Mouse (Mus musculus): ENCODE results near the gene Tbcel. TPM values are rescaled to one million over a fixed set of nuclear protein-coding genes. Genes with fewer than 3 reads are reported as not detected.

The Tbcel gene
- polyA plus RNA-seq, 1 experiment from 2014 or later, result 5.0 TPM

DNA sequence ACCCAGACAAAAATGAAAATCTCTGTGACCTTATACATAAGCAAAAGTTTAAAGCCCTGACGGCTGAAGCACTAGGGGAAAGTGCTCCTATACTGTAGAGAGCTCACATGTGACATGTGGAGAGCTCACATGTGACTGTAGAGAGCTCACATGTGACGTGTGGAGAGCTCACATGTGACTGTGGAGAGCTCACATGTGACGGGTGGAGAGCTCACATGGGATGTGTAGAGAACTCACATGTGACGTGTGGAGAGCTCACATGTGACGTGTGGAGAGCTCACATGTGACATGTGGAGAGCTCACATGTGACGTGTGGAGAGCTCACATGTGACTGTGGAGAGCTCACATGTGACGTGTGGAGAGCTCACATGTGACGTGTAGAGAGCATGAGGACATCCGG, 43.4 kb downstream of the Tbcel start:
- Histone ChIP-seq H3K36me3 (peaks cover under 1% of the 10 kb centered on the region; the same call in 1 of the 2 replicates), H3K4me3 (replicated peaks) (no peak overlapping the region), H3K9me3 (replicated peaks) (no peaks in the 10 kb centered on the region), H3K27me3 (no peaks in the 10 kb centered on the region), H3K9ac (no peak overlapping the region), H3K4me2 (replicated peaks) (no peak overlapping the region), H3K4me1 (peaks cover 28% of the 10 kb centered on the region), H3K27ac (replicated peaks) (no peak overlapping the region)
- WGBS, result 90% methylated on average over 9 of the region's 9 CpGs
- no peak for ATAC-seq (ENCODE audit: insufficient number of reproducible peaks, low FRiP score, low TSS enrichment, low read depth)

DNA sequence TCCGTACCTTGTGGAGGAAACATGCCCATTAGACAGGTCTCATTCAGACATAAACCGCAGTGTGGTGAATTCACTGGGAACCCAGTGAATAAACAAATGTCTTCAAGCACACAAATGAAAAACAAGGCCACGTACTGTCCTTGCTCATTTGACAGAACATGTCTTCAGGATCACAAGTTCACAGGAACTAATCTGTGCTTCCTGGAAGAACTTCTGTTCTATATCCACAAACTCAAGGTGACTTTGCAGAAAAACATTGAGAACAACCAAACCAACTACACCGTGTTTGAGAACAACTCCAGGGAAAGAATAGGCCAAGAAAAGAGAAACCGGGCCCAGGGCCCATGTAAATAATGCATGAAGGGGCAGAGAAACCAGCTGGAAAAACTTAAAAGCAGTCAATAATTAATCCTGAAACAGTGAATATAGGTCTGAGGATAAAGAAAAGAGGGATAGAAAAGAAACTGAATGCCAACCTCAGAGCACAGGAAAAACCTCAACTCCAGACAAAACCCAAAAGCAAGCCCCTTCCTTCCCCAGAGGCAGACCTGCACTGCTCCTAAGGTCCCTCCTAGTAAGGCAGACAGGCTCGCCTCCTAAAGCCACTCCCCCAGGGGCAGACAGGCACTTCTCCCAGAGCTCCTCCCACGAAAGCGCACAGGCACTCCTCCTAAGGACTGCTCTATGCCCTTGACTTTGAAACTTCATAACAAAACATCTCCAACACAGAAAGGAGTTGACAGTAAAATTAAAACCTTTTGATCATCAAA, 44.2 kb downstream of the Tbcel start:
- no peak overlapping the region for H3K9ac ChIP-seq
- peaks cover 28% of the 10 kb centered on the region for H3K4me1 ChIP-seq
- no peaks in the 10 kb centered on the region for H3K27me3 ChIP-seq
- H3K4me3 ChIP-seq (replicated peaks), result no peak overlapping the region
- H3K36me3 ChIP-seq, result no peaks in the 10 kb centered on the region
- H3K27ac ChIP-seq (replicated peaks), result no peak overlapping the region; the same call in 1 of the 2 replicates
- H3K4me2 ChIP-seq (replicated peaks), result no peak overlapping the region
- ATAC-seq (ENCODE audit: insufficient number of reproducible peaks, low FRiP score, low TSS enrichment, low read depth), result peak; percentile 67; the same call in 1 of the 2 replicates
- no peaks in the 10 kb centered on the region for H3K9me3 ChIP-seq (replicated peaks)
- 42% methylated on average over 8 of the region's 8 CpGs for WGBS

DNA sequence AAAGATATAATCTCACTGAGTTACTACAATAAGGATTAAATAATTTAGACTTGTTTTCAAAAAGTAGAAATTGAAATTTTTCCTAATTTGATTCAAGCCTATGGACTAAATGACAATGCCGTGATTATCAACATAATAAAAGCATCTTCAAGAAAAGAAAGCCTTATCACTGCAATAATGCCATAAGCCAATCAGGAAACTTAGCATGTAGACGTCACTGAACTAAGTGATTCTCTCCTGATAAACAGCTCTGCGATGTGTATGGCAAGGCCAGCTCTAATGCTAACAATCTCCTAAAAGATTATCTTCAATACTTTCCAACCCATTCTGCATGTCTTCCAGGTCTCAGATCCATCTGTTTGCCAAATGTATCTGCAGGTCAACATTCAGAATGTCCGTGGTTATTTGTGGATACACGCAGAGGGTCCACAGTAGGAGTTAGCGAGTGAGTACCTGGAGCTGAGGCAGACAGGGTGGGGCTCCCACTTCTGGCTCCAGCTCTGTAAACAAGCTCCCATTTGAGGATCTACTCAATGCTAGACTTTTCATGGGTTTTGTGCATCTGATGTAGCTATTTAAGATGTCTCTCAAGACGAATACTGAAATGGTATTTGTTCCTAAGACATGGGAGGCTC, 44.9 kb downstream of the Tbcel start:
- Histone ChIP-seq H3K4me1 (peaks cover 28% of the 10 kb centered on the region), H3K9ac (no peak overlapping the region), H3K4me3 (replicated peaks) (no peak overlapping the region), H3K4me2 (replicated peaks) (no peak overlapping the region), H3K27me3 (no peaks in the 10 kb centered on the region), H3K9me3 (replicated peaks) (no peaks in the 10 kb centered on the region), H3K27ac (replicated peaks) (no peak overlapping the region), H3K36me3 (0 out of 2 replicates have a peak, but pooled peaks cover 3% of the 10 kb centered on the region)
- no peak for ATAC-seq (ENCODE audit: insufficient number of reproducible peaks, low FRiP score, low TSS enrichment, low read depth)
- 78% methylated on average over 7 of the region's 7 CpGs for WGBS

DNA sequence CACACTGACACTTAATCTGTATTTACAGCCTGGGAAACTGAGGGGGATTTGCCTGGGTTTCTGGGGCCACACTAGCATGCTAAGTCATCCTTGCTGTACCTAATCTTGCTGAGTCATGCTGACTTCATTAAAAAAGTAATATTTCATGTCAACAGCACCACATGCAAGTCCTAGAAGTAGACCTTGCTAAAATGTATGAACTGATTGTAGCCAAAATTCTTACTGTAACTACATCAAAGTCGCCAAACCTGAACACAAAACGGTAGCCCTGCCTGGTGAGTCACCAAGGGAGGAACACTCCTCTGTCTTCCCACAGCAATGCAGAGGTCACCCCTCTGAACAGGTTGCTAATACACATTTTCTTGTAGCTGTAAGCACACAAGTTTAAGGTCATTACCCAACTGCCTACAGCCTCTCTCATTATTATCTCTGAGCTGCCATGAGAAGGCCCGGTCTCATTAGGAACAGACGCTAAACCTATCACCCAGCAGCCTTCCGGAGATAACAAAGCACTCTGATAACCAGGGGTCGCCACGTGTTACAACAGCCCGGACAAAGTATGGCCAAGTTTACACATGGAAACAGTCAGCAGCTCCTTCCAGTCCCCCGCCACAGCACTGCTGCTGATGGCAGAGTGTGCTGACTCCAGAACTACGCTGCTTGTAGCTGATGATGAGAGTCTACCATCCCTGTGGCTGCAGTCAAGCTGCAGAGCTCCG, 46.1 kb downstream of the Tbcel start:
- Histone ChIP-seq H3K36me3 (0 out of 2 replicates have a peak, but pooled peaks cover 3% of the 10 kb centered on the region), H3K9ac (no peak overlapping the region), H3K27me3 (no peaks in the 10 kb centered on the region), H3K4me3 (replicated peaks) (no peak overlapping the region), H3K9me3 (replicated peaks) (no peaks in the 10 kb centered on the region), H3K27ac (replicated peaks) (0 out of 2 replicates have a peak overlapping the region, but pooled peaks have one; percentile 14), H3K4me2 (replicated peaks) (no peak overlapping the region), H3K4me1 (peaks cover 28% of the 10 kb centered on the region)
- no peak for ATAC-seq (ENCODE audit: insufficient number of reproducible peaks, low FRiP score, low TSS enrichment, low read depth)
- 69% methylated on average over 11 of the region's 11 CpGs for WGBS

DNA sequence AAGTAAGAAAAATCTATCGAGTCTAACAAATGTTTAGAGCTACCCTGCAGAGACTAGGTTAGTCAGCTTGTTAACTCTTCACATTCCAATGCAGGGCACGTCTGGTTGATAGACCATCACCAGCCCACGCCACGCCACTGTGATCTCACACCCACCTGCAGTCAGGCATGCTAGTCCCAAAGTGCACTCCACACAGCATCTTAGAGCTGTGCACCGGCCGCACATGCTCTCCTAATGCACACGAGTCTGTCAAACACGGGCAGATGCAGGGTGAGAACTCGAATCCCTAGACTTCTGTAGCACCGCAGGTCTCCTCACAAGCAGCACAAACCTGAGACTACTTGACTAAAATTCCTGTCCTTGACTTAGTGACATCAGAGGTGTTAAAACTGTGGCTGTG, 47.3 kb downstream of the Tbcel start:
- Histone ChIP-seq H3K27ac (replicated peaks) (0 out of 2 replicates have a peak overlapping the region, but pooled peaks have one; percentile 22), H3K4me1 (peaks cover 28% of the 10 kb centered on the region), H3K4me3 (replicated peaks) (no peak overlapping the region), H3K4me2 (replicated peaks) (no peak overlapping the region), H3K9me3 (replicated peaks) (no peaks in the 10 kb centered on the region), H3K36me3 (0 out of 2 replicates have a peak, but pooled peaks cover 3% of the 10 kb centered on the region), H3K27me3 (no peaks in the 10 kb centered on the region), H3K9ac (no peak overlapping the region)
- ATAC-seq (ENCODE audit: insufficient number of reproducible peaks, low FRiP score, low TSS enrichment, low read depth), result no peak
- WGBS, result 85% methylated on average over 10 of the region's 10 CpGs

DNA sequence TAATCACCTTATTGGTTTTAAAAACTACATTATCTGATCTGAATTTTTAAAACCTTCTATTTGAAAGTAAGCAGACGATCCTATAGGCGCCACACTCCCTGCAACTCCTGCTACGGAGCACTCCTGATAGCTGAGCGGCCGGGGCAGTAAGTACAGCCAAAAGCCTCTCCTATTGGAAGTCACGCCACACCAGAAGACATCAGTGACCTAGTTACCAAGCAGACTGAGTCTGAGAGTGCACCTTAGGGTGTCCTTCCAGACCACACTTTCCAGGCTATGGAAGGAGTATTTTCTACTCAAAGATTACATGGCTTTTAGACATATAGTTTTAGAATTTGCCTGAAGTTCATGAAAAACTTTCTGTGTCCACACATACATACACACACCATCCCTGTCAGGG, 47.9 kb downstream of the Tbcel start:
- Histone ChIP-seq H3K9me3 (replicated peaks) (no peaks in the 10 kb centered on the region), H3K36me3 (0 out of 2 replicates have a peak, but pooled peaks cover 3% of the 10 kb centered on the region), H3K27me3 (no peaks in the 10 kb centered on the region), H3K4me2 (replicated peaks) (no peak overlapping the region), H3K27ac (replicated peaks) (no peak overlapping the region), H3K4me3 (replicated peaks) (no peak overlapping the region), H3K9ac (no peak overlapping the region), H3K4me1 (peaks cover 28% of the 10 kb centered on the region)
- ATAC-seq (ENCODE audit: insufficient number of reproducible peaks, low FRiP score, low TSS enrichment, low read depth), result no peak
- 94% methylated on average over 6 of the region's 6 CpGs for WGBS

DNA sequence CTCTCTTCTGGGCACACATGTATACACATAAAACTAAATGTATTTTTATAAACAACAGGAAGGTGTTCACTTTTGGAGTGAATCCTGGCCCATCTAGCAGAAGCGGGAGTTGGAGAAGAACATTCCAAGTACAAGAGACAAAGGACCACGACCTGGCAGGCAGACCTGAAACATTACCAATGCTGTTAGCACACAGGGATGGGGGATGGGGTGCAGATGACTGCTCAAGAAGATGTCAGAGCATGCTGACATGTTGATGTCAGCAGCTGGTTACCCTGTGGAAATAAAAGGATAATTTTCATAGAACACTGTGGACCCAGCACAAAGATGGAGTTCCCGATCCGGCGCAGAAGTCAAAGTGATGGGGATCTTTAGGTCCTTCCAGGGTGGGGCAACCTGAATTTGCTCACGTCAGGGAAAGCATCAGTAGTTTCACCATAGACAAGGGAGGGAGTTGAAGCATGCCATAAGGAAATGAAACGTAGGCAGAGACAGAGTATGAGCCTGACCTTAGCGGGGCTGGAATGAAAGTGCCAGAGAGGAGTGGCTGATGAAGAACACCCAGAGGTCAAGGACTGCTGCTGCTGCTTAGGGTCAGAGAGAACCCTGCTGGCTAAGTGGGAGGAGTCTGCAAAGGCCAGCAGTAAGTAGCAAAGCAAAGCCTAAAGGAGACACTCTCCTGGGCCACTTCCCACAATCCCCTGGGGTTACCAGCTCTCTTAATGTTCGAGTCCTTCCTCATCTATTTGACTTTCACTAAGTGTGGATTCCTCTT, 48.7 kb downstream of the Tbcel start:
- 0 out of 2 replicates have a peak, but pooled peaks cover 3% of the 10 kb centered on the region for H3K36me3 ChIP-seq
- no peak overlapping the region for H3K9ac ChIP-seq
- ATAC-seq (ENCODE audit: insufficient number of reproducible peaks, low FRiP score, low TSS enrichment, low read depth), result no peak
- 69% methylated on average over 9 of the region's 9 CpGs for WGBS
- H3K4me3 ChIP-seq (replicated peaks), result no peak overlapping the region
- H3K4me2 ChIP-seq (replicated peaks), result no peak overlapping the region
- no peaks in the 10 kb centered on the region for H3K9me3 ChIP-seq (replicated peaks)
- H3K27ac ChIP-seq (replicated peaks), result no peak overlapping the region
- peaks cover 28% of the 10 kb centered on the region for H3K4me1 ChIP-seq
- no peaks in the 10 kb centered on the region for H3K27me3 ChIP-seq

DNA sequence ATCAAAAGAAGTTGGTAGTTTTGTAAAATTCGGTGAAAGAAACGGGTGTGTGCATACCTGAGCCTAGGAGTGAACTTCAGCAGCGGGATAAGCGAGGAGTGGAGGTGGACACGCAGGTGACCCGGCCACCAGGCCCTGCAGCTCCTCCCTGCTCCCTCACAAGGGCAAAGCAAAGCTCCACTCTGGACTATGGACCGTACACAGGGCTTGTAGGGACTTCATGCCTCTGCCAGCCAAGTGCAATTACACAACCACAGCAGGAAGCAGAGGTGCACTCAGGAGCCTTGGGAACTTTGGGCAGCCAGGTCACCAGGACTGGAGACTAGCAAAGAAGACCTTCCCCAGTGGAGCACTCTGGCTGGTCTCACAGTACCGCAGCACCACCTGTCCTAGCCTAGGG, 50.1 kb downstream of the Tbcel start:
- no peak overlapping the region for H3K9ac ChIP-seq
- peaks cover 22% of the 10 kb centered on the region for H3K4me1 ChIP-seq
- H3K27ac ChIP-seq (replicated peaks), result no peak overlapping the region
- H3K4me2 ChIP-seq (replicated peaks), result no peak overlapping the region
- no peaks in the 10 kb centered on the region for H3K27me3 ChIP-seq
- no peak for ATAC-seq (ENCODE audit: insufficient number of reproducible peaks, low FRiP score, low TSS enrichment, low read depth)
- 92% methylated on average over 8 of the region's 8 CpGs for WGBS
- H3K9me3 ChIP-seq (replicated peaks), result no peaks in the 10 kb centered on the region
- H3K4me3 ChIP-seq (replicated peaks), result no peak overlapping the region
- 0 out of 2 replicates have a peak, but pooled peaks cover 3% of the 10 kb centered on the region for H3K36me3 ChIP-seq

DNA sequence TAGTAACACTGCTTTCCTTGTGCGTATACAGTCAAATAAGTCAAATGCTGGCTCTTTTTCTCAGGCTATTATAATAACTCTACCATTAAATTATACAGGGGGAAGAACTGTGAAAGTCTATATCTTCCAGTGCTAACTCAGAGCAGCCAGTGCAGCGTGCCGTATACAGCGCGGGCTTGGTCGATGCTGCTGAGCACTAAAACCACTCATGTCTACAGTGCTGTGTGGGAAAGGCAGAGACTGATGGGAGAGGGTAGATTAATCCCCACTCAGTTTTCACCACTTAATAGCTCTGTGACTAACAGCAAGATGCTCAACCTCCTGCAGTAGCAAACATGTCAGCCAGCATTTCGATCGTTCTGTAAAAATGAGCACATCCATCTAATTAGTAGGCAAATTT, 53.2 kb downstream of the Tbcel start:
- no peaks in the 10 kb centered on the region for H3K9me3 ChIP-seq (replicated peaks)
- H3K27ac ChIP-seq (replicated peaks), result no peak overlapping the region
- no peak for ATAC-seq (ENCODE audit: insufficient number of reproducible peaks, low FRiP score, low TSS enrichment, low read depth)
- no peaks in the 10 kb centered on the region for H3K4me1 ChIP-seq
- H3K36me3 ChIP-seq, result peaks cover 13% of the 10 kb centered on the region
- no peak overlapping the region for H3K4me3 ChIP-seq (replicated peaks)
- no peak overlapping the region for H3K9ac ChIP-seq
- no peaks in the 10 kb centered on the region for H3K27me3 ChIP-seq
- WGBS, result 89% methylated on average over 8 of the region's 8 CpGs
- no peak overlapping the region for H3K4me2 ChIP-seq (replicated peaks)

DNA sequence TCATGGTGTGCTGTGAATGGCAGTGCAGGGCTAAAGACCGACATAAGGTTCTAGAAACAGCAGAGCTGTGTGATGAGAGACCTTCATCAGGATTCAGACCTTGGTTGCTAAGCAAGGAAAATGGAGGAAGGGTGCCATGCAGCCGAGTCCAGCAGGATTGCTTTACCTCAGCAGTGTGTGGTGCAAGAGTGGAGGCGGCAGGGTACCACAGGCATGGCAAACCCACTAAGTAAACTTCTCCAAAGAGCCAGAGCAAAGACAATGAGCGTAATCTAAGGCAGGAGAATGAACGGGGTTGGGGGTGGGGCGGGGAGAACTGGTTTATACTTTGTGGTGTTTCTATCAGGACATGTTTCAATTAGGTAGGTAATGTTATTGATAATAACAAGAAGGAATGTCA, 58.6 kb downstream of the Tbcel start:
- no peak for ATAC-seq (ENCODE audit: insufficient number of reproducible peaks, low FRiP score, low TSS enrichment, low read depth)
- Histone ChIP-seq H3K27ac (replicated peaks) (no peak overlapping the region), H3K4me2 (replicated peaks) (no peak overlapping the region), H3K4me1 (no peaks in the 10 kb centered on the region), H3K9me3 (replicated peaks) (no peaks in the 10 kb centered on the region), H3K36me3 (peaks cover 38% of the 10 kb centered on the region), H3K27me3 (no peaks in the 10 kb centered on the region), H3K9ac (no peak overlapping the region), H3K4me3 (replicated peaks) (no peak overlapping the region)
- 89% methylated on average over 6 of the region's 6 CpGs for WGBS
